Mouse (Mus musculus): ENCODE measurements at regions not wholly inside any gene's neighbourhood (a gene's known extent, or its start where the extent isn't known, plus 50 kb on each side); places are given as distances from the start of the nearest gene placed in this dataset.
A peak's percentile ranks its signal among the peaks of the same experiment; 100 is the strongest.

GRCm38 (mm10) chr2:147455932-147456331, 94.2 kb downstream of the Pax1 start:
- Histone ChIP-seq H3K27me3 (replicated peaks; ENCODE audit: control insufficient read depth, insufficient read depth, low read length) (no peaks in the 10 kb centered on the region), H3K4me3 (ENCODE audit: low read depth, low read length) (no peak overlapping the region), H3K4me2 (ENCODE audit: low read length) (no peak overlapping the region), H3K36me3 (ENCODE audit: control insufficient read depth, insufficient read depth, low read length) (no peaks in the 10 kb centered on the region), H3K9me3 (replicated peaks; ENCODE audit: control insufficient read depth, low read length) (no peaks in the 10 kb centered on the region), H3K4me1 (ENCODE audit: control insufficient read depth, insufficient read depth, low read length) (no peaks in the 10 kb centered on the region), H3K27ac (ENCODE audit: low read depth, low read length) (no peak overlapping the region), H3K9ac (ENCODE audit: low read length) (no peak overlapping the region)
- 57% methylated on average over 5 of the region's 5 CpGs for WGBS
- DNase-seq (ENCODE audit: low spot score), result no peak
- no peak for ATAC-seq

GRCm38 (mm10) chr2:147454362-147455257, 92.9 kb downstream of the Pax1 start:
- H3K27me3 ChIP-seq (replicated peaks; ENCODE audit: control insufficient read depth, insufficient read depth, low read length), result no peaks in the 10 kb centered on the region
- no peak overlapping the region; the same call in 1 of the 2 replicates for H3K4me3 ChIP-seq (ENCODE audit: low read depth, low read length)
- 61% methylated on average over 18 of the region's 18 CpGs for WGBS
- H3K4me1 ChIP-seq (ENCODE audit: control insufficient read depth, insufficient read depth, low read length), result no peaks in the 10 kb centered on the region
- H3K4me2 ChIP-seq (ENCODE audit: low read length), result peak overlapping the region; percentile 28
- ATAC-seq, result peak; percentile 72; the same call in 1 of the 2 replicates
- H3K9ac ChIP-seq (ENCODE audit: low read length), result no peak overlapping the region
- no peaks in the 10 kb centered on the region for H3K9me3 ChIP-seq (replicated peaks; ENCODE audit: control insufficient read depth, low read length)
- no peak overlapping the region for H3K27ac ChIP-seq (ENCODE audit: low read depth, low read length)
- H3K36me3 ChIP-seq (ENCODE audit: control insufficient read depth, insufficient read depth, low read length), result no peaks in the 10 kb centered on the region
- DNase-seq (ENCODE audit: low spot score), result peak; percentile 53

All from forebrain, embryonic 14.5 days (tissue).